Mouse (Mus musculus) ES-Bruce4 (cell line): Measurements from ENCODE around the gene L3mbtl1.

ENCODE experiments used
- CTCF ChIP-seq: IDR thresholded peaks from one replicate; pipeline ENCODE4 v1.8.1; 2011; ENCODE audit warnings: low read depth, low read length
- EP300 ChIP-seq: IDR thresholded peaks from 2 replicates; pipeline ENCODE4 v1.6.1; 2011; ENCODE audit warnings: low read depth, low read length; ENCODE audit not compliant: insufficient read depth
- POLR2A ChIP-seq: IDR thresholded peaks from one replicate; pipeline ENCODE4 v1.8.1; 2011; ENCODE audit warnings: low read length; ENCODE audit not compliant: insufficient read depth

- peak; percentile 88 for TF ChIP-seq CTCF
- no peak for TF ChIP-seq POLR2A
- 0 out of 2 replicates have a peak, but pooled peaks have one; percentile 11 for TF ChIP-seq EP300
Measured at GRCm38 (mm10) chr2:162968357-162968756, 25.1 kb downstream of the L3mbtl1 start.
